Mouse (Mus musculus): ENCODE measurements around the gene Fam20a.

DNA sequence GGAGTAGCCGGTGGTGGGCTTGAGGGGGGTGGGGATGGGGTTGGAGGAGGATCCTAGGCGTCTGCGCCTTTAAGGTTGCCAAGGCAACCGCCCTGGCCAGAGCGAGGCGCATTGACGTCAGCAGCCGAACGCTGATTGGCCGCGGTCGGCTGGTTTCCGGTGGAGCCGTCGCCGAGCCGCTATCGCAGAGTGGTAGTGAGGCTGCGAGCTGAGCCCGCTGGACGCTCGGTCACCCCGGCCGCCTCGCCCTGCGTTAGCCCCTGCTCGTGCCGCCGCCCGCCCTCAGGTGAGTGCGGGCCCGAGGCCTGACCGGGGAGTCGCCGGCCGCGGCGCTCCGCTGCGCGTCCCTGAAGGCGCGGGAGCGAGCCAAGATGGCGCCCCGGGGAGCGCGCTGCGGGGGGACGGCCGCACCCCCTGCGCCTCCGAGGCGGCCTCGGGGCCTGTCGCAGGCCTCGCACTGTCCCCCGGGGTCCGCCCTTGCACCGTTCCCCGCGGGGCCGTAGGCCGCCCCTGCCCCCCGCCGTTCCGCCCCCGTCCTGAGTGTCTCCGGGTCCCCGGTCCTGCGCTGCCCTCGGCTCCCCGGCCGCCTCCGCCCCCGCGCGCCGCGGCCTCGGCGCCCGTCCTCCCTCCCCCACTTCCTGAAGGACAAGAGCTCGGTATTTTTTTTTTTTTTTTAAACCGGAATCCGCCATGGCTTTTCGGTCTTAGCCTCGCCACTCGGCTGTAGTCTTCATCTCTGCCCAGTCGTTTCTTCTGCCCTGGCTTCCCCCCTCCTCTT is 71.1 kb downstream of the Fam20a start:
- no peak for TF ChIP-seq CTCF (IDR thresholded peaks at IDR 0.05; ENCODE audit: insufficient read depth, low read depth, low read length)
- TF ChIP-seq POLR2A (IDR thresholded peaks at IDR 0.05; ENCODE audit: insufficient read depth, low read depth, low read length), result peak; percentile 90

All from olfactory bulb, adult 2 months (tissue).